Mouse (Mus musculus) kidney, embryonic 14.5 days (tissue): ENCODE results near the gene Cbfa2t3. TPM values are rescaled to one million over a fixed set of nuclear protein-coding genes. Genes with fewer than 3 reads are reported as not detected.
A peak's percentile ranks its signal among the peaks of the same experiment; 100 is the strongest.

Source experiments
- ATAC-seq: fragments of 200-750 bp; cut with Nextera tagmentation; 2 replicates; pipeline ENCODE4 v1.8.0; 2017; ENCODE audit warnings: moderate number of reproducible peaks, mild to moderate bottlenecking, moderate TSS enrichment, moderate library complexity; ENCODE audit not compliant: low FRiP score, low TSS enrichment
- H3K27ac ChIP-seq: fragments of 300-500 bp; sonication (generic); 2 replicates; pipeline ENCODE4 v1.5.1; 2014; ENCODE audit warnings: low read depth, mild to moderate bottlenecking, low read length, moderate library complexity, mixed read lengths
- H3K27me3 ChIP-seq: fragments of 300-500 bp; sonication (generic); 2 replicates; pipeline ENCODE4 v1.6.1; 2014; ENCODE audit warnings: mild to moderate bottlenecking, low read length; ENCODE audit not compliant: control insufficient read depth, insufficient read depth
- H3K36me3 ChIP-seq: fragments of 300-500 bp; sonication (generic); 2 replicates; pipeline ENCODE4 v1.6.1; 2014; ENCODE audit warnings: low read length, mixed read lengths; ENCODE audit not compliant: control insufficient read depth, insufficient read depth
- H3K4me1 ChIP-seq: fragments of 300-500 bp; sonication (generic); 2 replicates; pipeline ENCODE4 v1.6.1; 2014; ENCODE audit warnings: low read length, mixed read lengths; ENCODE audit not compliant: control insufficient read depth, insufficient read depth
- H3K4me2 ChIP-seq: fragments of 300-500 bp; sonication (generic); replicated peaks from 2 replicates; pipeline ENCODE4 v1.6.1; 2014; ENCODE audit warnings: low read depth, mild to moderate bottlenecking, low read length
- H3K4me3 ChIP-seq: fragments of 300-500 bp; sonication (generic); 2 replicates; pipeline ENCODE4 v1.5.1; 2014; ENCODE audit warnings: mild to moderate bottlenecking, low read length
- H3K9ac ChIP-seq: fragments of 300-500 bp; sonication (generic); 2 replicates; pipeline ENCODE4 v1.6.1; 2014; ENCODE audit warnings: low read depth, mild to moderate bottlenecking, low read length, moderate library complexity
- H3K9me3 ChIP-seq: fragments of 300-500 bp; sonication (generic); 2 replicates; pipeline ENCODE4 v1.6.1; 2016; ENCODE audit warnings: low read length; ENCODE audit not compliant: control insufficient read depth
- WGBS: fragments of 180-500 bp; shearing (Covaris S2); extraction: QIAGEN DNeasy Blood & Tissue Kit; methylation state at CpG from one replicate; pipeline ENCODE4 v1.1.7; 2014; 5-methylcytosine and 5-hydroxymethylcytosine counted together
- polyA plus RNA-seq: library from polyadenylated mRNA; unstranded; fragments of >200 nt; fragmentation: Nextera tagmentation; extraction: Ambion mirVana; gene quantifications from 2 replicates; pipeline ENCODE4 v1.2.1, GENCODE M21; 2014

The Cbfa2t3 gene
- polyA plus RNA-seq, 1 experiment from 2014 or later, result 3.6 TPM

- Histone ChIP-seq H3K9ac (no peak overlapping the region), H3K27me3 (no peaks in the 10 kb centered on the region), H3K36me3 (no peaks in the 10 kb centered on the region), H3K9me3 (no peaks in the 10 kb centered on the region), H3K27ac (no peak overlapping the region), H3K4me2 (no peak overlapping the region), H3K4me1 (peaks cover 17% of the 10 kb centered on the region), H3K4me3 (no peak overlapping the region)
- no peak for ATAC-seq
- WGBS, result 80% methylated on average over 6 of the region's 6 CpGs
These were observed 80.1 kb downstream of the Cbfa2t3 start for GRCm38 (mm10) chr8:122618660-122619378.

GRCm38 (mm10) chr8:122617947-122618546, 80.9 kb downstream of the Cbfa2t3 start:
- Histone ChIP-seq H3K36me3 (no peaks in the 10 kb centered on the region), H3K9ac (no peak overlapping the region), H3K4me2 (no peak overlapping the region), H3K9me3 (no peaks in the 10 kb centered on the region), H3K27me3 (no peaks in the 10 kb centered on the region), H3K4me1 (peaks cover 17% of the 10 kb centered on the region), H3K4me3 (no peak overlapping the region), H3K27ac (no peak overlapping the region)
- 44% methylated on average over 5 of the region's 7 CpGs for WGBS
- ATAC-seq, result no peak

- peaks cover 21% of the 10 kb centered on the region for H3K4me1 ChIP-seq
- no peak overlapping the region for H3K4me3 ChIP-seq
- H3K4me2 ChIP-seq, result no peak overlapping the region
- H3K9ac ChIP-seq, result no peak overlapping the region
- no peaks in the 10 kb centered on the region for H3K27me3 ChIP-seq
- no peaks in the 10 kb centered on the region for H3K36me3 ChIP-seq
- H3K27ac ChIP-seq, result no peak overlapping the region
- no peak for ATAC-seq
- H3K9me3 ChIP-seq, result no peaks in the 10 kb centered on the region
- 67% methylated on average over 9 of the region's 9 CpGs for WGBS
These were observed 82.6 kb downstream of the Cbfa2t3 start for GRCm38 (mm10) chr8:122616181-122616905.

GRCm38 (mm10) chr8:122611295-122612133, 87.4 kb downstream of the Cbfa2t3 start, which contains the start of the genes Galns and Trappc2l:
Galns (minus strand) TSS chr8:122611463.
Trappc2l (plus strand) TSS chr8:122611640.
- ATAC-seq, result peak; percentile 95
- H3K4me3 ChIP-seq, result peak within 1 kb of the TSS; percentile 71
- H3K9ac ChIP-seq, result peak within 1 kb of the TSS; percentile 64
- H3K9me3 ChIP-seq, result no peaks in the 10 kb centered on the region
- no peaks in the 10 kb centered on the region for H3K27me3 ChIP-seq
- H3K4me2 ChIP-seq, result peak within 1 kb of the TSS; percentile 82
- WGBS, result under 1% methylated on average over 39 of the region's 57 CpGs
- H3K36me3 ChIP-seq, result no peaks in the 10 kb centered on the region
- H3K4me1 ChIP-seq, result peaks cover 8% of the 10 kb centered on the region
- H3K27ac ChIP-seq, result peak within 1 kb of the TSS; percentile 83

- Histone ChIP-seq H3K9me3 (no peaks in the 10 kb centered on the region), H3K36me3 (no peaks in the 10 kb centered on the region), H3K27ac (peak overlapping the region; percentile 83), H3K4me1 (peaks cover 8% of the 10 kb centered on the region), H3K4me3 (peak overlapping the region; percentile 71), H3K27me3 (no peaks in the 10 kb centered on the region), H3K4me2 (peak overlapping the region; percentile 80), H3K9ac (peak overlapping the region; percentile 53; the same call in 1 of the 2 replicates)
- WGBS, result 3% methylated on average over 20 of the region's 20 CpGs
- ATAC-seq, result peak; percentile 37
These were observed 88.2 kb downstream of the Cbfa2t3 start for GRCm38 (mm10) chr8:122610612-122611277.

GRCm38 (mm10) chr8:122610209-122610608, 88.7 kb downstream of the Cbfa2t3 start:
- Histone ChIP-seq H3K36me3 (no peaks in the 10 kb centered on the region), H3K27me3 (no peaks in the 10 kb centered on the region), H3K9ac (no peak overlapping the region), H3K4me1 (peaks cover 8% of the 10 kb centered on the region), H3K4me3 (peak overlapping the region; percentile 71; the same call in 1 of the 2 replicates), H3K9me3 (no peaks in the 10 kb centered on the region), H3K27ac (no peak overlapping the region), H3K4me2 (peak overlapping the region; percentile 80)
- 48% methylated on average over 4 of the region's 4 CpGs for WGBS
- ATAC-seq, result no peak

- Histone ChIP-seq H3K4me1 (no peaks in the 10 kb centered on the region), H3K9ac (no peak overlapping the region), H3K9me3 (no peaks in the 10 kb centered on the region), H3K36me3 (peaks cover 3% of the 10 kb centered on the region; the same call in 1 of the 2 replicates), H3K4me3 (no peak overlapping the region), H3K27ac (no peak overlapping the region), H3K27me3 (no peaks in the 10 kb centered on the region), H3K4me2 (no peak overlapping the region)
- no peak for ATAC-seq
- 79% methylated on average over 11 of the region's 12 CpGs for WGBS
These were observed 92.1 kb downstream of the Cbfa2t3 start for GRCm38 (mm10) chr8:122606810-122607209.

GRCm38 (mm10) chr8:122605367-122605766, 93.5 kb downstream of the Cbfa2t3 start:
- Histone ChIP-seq H3K9me3 (no peaks in the 10 kb centered on the region), H3K36me3 (peaks cover 3% of the 10 kb centered on the region; the same call in 1 of the 2 replicates), H3K27me3 (no peaks in the 10 kb centered on the region), H3K4me3 (no peak overlapping the region), H3K27ac (no peak overlapping the region), H3K9ac (no peak overlapping the region), H3K4me1 (no peaks in the 10 kb centered on the region), H3K4me2 (no peak overlapping the region)
- no peak for ATAC-seq
- 70% methylated on average over 4 of the region's 4 CpGs for WGBS
